Mouse (Mus musculus) lung, postnatal 0 days (tissue): ENCODE measurements around the gene Tep1.

Experiments used
- CTCF ChIP-seq: IDR thresholded peaks from 2 replicates; pipeline ENCODE4 v1.5.1; 2016; ENCODE audit warnings: antibody characterized with exemption, mild to moderate bottlenecking
- EP300 ChIP-seq: IDR thresholded peaks from 2 replicates; pipeline ENCODE4 v1.6.1; 2016; ENCODE audit warnings: antibody characterized with exemption, mild to moderate bottlenecking, control low read depth

DNA sequence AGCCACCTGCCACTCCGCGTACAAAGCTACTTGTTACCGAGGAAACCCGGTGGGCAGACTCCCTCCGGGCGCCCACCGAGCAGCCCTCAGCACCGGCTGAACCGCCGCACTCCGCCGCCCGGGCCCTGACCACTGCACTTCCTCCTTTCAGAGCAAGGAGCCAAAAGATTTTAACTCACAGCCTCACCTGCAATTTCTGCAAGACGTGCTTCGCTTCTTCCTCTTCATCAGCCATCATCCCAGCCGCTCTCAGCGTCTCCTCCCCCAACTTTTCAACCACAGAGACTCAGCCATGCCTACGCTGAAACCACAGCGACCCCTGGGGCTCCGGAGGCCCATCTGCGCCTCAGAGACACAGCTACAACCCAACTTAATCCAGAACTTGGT lies 85.1 kb downstream of the Tep1 start, which contains the start of gene Ttc5:
- TF ChIP-seq CTCF (peak; percentile 94), EP300 (no peak)
